Mouse (Mus musculus): ENCODE results near the gene Cdk8. TPM values are rescaled to one million over a fixed set of nuclear protein-coding genes. Genes with fewer than 3 reads are reported as not detected.
A peak's percentile ranks its signal among the peaks of the same experiment; 100 is the strongest.
"Not testable (repeated sequence)": the region's sequence is repeated elsewhere in the genome, so short reads cannot be mapped to it uniquely, and the experiment has no call there.

Cdk8 gene
- polyA plus RNA-seq (2015; fragmentation: Nextera tagmentation; extraction: Ambion mirVana) = 11.5 and 13.0 TPM in 2 replicates

DNA sequence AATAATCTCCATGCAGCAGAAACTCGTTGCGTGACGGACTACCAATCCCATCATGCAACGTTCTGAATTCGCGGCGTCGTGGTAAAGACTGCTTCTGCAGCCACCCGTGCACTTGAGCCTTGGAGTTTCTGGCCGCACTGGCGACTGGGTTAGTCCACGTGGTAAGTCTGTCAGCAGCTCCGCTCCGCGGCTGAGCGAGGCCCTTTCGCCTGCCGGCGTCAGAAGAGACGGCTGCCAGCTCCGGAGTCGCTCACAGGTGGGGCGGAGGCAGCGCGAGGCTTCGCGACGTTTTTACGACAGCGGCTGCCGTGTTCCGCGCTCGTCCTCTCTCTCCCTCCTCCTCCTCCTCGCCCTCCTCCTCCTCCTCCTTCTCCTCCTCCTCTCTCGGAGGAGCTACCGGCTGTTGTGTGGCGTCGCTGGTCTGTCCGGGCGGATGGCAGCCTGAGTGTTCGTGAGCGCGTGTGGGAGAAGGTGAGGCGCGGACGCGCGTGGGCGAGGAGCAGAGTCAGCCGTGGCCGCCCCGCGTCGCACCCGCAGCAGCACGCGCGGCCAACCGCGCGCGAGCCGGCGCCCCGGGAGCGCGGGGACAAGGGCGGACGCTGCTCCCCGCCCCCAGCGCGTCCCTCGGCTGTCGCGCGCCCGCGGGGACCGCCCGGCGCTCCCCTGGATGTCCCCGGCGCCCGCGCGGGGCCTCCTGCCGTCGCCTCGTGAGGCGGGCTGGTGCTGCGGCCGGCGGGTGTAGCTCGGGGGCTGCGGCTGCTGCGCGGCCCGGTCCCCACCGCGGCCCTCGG lies at the start of gene Cdk8:
Cdk8 (plus strand) TSS at position 367 of the 791 bp plus-strand sequence.
- H3K4me1 ChIP-seq (ENCODE audit: control insufficient read depth, insufficient read depth, low read length) = peaks cover 8% of the 10 kb centered on the region
- H3K4me3 ChIP-seq (replicated peaks; ENCODE audit: low read length) = peak within 1 kb of the TSS; percentile 83
- under 1% methylated on average over 67 of the region's 102 CpGs for WGBS
- H3K4me2 ChIP-seq (ENCODE audit: low read depth, low read length) = peak within 1 kb of the TSS; percentile 65
- ATAC-seq (ENCODE audit: insufficient read depth, low FRiP score) = peak; percentile 89
- H3K36me3 ChIP-seq (ENCODE audit: control insufficient read depth, insufficient read depth, low read length) = no peaks in the 10 kb centered on the region
- peak within 1 kb of the TSS; percentile 92 for H3K9ac ChIP-seq (ENCODE audit: low read length)
- no peaks in the 10 kb centered on the region for H3K27me3 ChIP-seq (ENCODE audit: control insufficient read depth, insufficient read depth, low read length)
- no peaks in the 10 kb centered on the region for H3K9me3 ChIP-seq (replicated peaks; ENCODE audit: control insufficient read depth, low read length)
- H3K27ac ChIP-seq (ENCODE audit: low read length) = peak within 1 kb of the TSS; percentile 100

DNA sequence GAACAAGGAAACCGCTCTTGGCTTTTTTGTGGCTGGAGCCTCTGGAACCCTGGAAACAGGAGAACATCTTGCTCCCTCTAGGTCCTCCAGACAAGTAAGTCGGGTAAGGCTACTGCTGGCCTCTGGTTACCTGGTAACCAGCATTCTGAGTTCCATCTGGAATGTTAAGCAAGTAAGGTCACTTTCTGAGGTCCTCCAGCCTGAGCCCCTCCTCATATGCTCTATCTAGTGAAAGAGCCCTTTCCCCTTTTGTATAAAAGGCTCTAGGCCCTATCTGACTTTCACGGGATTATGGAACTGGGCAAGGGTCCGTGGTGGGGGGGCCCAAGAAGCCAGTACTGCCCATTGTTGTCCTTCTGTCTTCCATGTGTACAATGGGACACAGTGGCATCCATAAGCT lies 45.8 kb upstream of the Cdk8 start, which contains the start of gene 1700001J03Rik:
1700001J03Rik (minus strand) TSS at position 101 of the 400 bp plus-strand sequence.
- H3K4me1 ChIP-seq (ENCODE audit: control insufficient read depth, insufficient read depth, low read length); H3K27ac ChIP-seq (ENCODE audit: low read length); H3K4me3 ChIP-seq (replicated peaks; ENCODE audit: low read length); ATAC-seq (ENCODE audit: insufficient read depth, low FRiP score); H3K9me3 ChIP-seq (replicated peaks; ENCODE audit: control insufficient read depth, low read length); H3K9ac ChIP-seq (ENCODE audit: low read length); H3K4me2 ChIP-seq (ENCODE audit: low read depth, low read length); H3K27me3 ChIP-seq (ENCODE audit: control insufficient read depth, insufficient read depth, low read length); H3K36me3 ChIP-seq (ENCODE audit: control insufficient read depth, insufficient read depth, low read length): not testable (repeated sequence)
- WGBS = 74% methylated on average over 4 of the region's 4 CpGs

DNA sequence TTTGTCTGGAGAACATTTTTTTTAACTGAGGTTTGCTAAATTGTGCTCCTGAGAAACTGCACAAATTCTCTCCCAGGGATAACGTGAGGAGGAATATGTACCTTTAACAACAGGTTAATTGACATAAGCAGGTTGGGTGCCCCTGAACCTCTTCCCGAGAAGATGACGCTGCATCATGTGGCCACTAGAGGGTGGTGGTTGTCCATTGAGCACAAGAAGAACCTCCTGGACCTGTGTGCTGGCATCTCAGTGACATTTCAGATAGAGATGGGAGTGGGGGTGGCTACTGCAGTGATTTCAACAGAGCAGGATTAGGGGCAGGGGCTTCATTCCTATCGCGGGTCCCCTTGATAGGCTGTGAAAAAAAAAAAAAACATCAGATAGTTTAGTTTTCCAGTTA lies 43.6 kb upstream of the Cdk8 start:
- H3K27ac ChIP-seq (ENCODE audit: low read length); H3K4me2 ChIP-seq (ENCODE audit: low read depth, low read length); H3K9me3 ChIP-seq (replicated peaks; ENCODE audit: control insufficient read depth, low read length); H3K4me1 ChIP-seq (ENCODE audit: control insufficient read depth, insufficient read depth, low read length); H3K27me3 ChIP-seq (ENCODE audit: control insufficient read depth, insufficient read depth, low read length); H3K4me3 ChIP-seq (replicated peaks; ENCODE audit: low read length); H3K36me3 ChIP-seq (ENCODE audit: control insufficient read depth, insufficient read depth, low read length); H3K9ac ChIP-seq (ENCODE audit: low read length); ATAC-seq (ENCODE audit: insufficient read depth, low FRiP score): not testable (repeated sequence)
- WGBS = 22% methylated on average over 5 of the region's 5 CpGs

DNA sequence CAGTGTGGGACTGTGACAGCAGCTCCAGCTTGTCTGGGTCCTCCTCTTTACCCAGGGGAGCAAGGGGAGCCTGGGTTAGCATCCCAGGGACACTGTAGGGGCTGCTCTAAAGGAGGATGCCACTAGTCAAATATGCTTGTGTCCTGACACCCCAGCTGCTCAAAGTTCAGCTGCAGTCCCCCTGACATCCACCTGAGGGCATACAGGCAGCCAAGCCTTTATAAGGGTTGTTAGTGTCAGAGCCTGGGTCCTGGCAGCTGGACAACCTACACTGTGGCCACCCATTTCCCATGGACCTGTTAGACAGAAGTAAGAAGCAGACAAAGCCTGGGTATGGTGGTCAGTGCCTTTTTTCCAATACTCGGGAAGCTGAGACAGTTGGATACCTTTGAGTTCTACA lies 42.9 kb upstream of the Cdk8 start:
- Histone ChIP-seq H3K4me3 (replicated peaks; ENCODE audit: low read length) (no peak overlapping the region), H3K4me2 (ENCODE audit: low read depth, low read length) (no peak overlapping the region), H3K9ac (ENCODE audit: low read length) (no peak overlapping the region), H3K27me3 (ENCODE audit: control insufficient read depth, insufficient read depth, low read length) (no peaks in the 10 kb centered on the region), H3K9me3 (replicated peaks; ENCODE audit: control insufficient read depth, low read length) (no peaks in the 10 kb centered on the region), H3K36me3 (ENCODE audit: control insufficient read depth, insufficient read depth, low read length) (no peaks in the 10 kb centered on the region), H3K4me1 (ENCODE audit: control insufficient read depth, insufficient read depth, low read length) (no peaks in the 10 kb centered on the region), H3K27ac (ENCODE audit: low read length) (no peak overlapping the region)
- 84% methylated on average over 1 of the region's 1 CpGs for WGBS
- ATAC-seq (ENCODE audit: insufficient read depth, low FRiP score) = no peak

DNA sequence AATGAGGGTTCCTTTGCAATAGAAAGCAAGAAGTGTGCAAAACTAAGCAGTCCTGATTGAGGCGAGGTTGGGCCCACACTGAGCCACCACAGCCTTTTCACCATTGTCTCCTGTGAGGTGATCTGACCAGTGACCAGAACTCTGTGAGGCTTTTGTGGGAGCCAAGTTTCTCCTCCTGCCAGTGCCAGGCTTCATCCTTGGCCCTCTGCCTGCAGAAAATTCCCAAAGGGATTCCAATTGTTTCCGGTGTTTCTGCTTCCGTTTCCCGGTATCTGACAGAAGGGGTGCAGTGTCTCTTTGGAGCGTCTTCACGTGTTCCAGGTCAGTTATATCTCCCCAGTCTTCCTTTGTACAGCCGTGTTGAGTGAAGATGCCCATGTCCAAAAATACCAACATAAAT lies 42.3 kb upstream of the Cdk8 start:
- Histone ChIP-seq H3K4me2 (ENCODE audit: low read depth, low read length) (no peak overlapping the region), H3K9me3 (replicated peaks; ENCODE audit: control insufficient read depth, low read length) (no peaks in the 10 kb centered on the region), H3K4me1 (ENCODE audit: control insufficient read depth, insufficient read depth, low read length) (no peaks in the 10 kb centered on the region), H3K27ac (ENCODE audit: low read length) (no peak overlapping the region), H3K27me3 (ENCODE audit: control insufficient read depth, insufficient read depth, low read length) (no peaks in the 10 kb centered on the region), H3K9ac (ENCODE audit: low read length) (no peak overlapping the region), H3K4me3 (replicated peaks; ENCODE audit: low read length) (no peak overlapping the region), H3K36me3 (ENCODE audit: control insufficient read depth, insufficient read depth, low read length) (no peaks in the 10 kb centered on the region)
- 87% methylated on average over 7 of the region's 7 CpGs for WGBS
- ATAC-seq (ENCODE audit: insufficient read depth, low FRiP score) = no peak

DNA sequence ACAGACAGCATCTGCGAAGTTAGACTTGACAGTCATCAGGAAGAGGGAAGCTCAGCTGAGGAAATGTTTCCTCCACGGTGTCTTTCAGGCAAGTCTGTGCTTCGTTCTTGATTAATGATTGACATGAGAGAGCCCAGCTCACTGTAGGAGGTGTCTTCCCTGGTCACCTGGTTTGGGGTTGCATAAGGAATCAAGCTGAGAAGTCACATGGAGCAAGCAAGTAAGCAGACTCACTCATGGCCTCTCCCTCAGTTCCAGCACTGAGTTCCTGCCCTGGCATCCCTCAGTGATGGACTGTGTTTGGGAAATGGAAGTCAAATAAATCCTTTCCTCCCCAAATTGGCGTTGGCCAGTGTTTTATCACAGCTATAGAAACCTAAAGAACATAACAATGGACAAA lies 40.9 kb upstream of the Cdk8 start:
- no peak for ATAC-seq (ENCODE audit: insufficient read depth, low FRiP score)
- H3K36me3 ChIP-seq (ENCODE audit: control insufficient read depth, insufficient read depth, low read length) = no peaks in the 10 kb centered on the region
- no peak overlapping the region for H3K4me3 ChIP-seq (replicated peaks; ENCODE audit: low read length)
- no peak overlapping the region for H3K9ac ChIP-seq (ENCODE audit: low read length)
- no peak overlapping the region for H3K4me2 ChIP-seq (ENCODE audit: low read depth, low read length)
- no peaks in the 10 kb centered on the region for H3K4me1 ChIP-seq (ENCODE audit: control insufficient read depth, insufficient read depth, low read length)
- 51% methylated on average over 4 of the region's 4 CpGs for WGBS
- no peak overlapping the region for H3K27ac ChIP-seq (ENCODE audit: low read length)
- H3K9me3 ChIP-seq (replicated peaks; ENCODE audit: control insufficient read depth, low read length) = no peaks in the 10 kb centered on the region
- H3K27me3 ChIP-seq (ENCODE audit: control insufficient read depth, insufficient read depth, low read length) = no peaks in the 10 kb centered on the region

DNA sequence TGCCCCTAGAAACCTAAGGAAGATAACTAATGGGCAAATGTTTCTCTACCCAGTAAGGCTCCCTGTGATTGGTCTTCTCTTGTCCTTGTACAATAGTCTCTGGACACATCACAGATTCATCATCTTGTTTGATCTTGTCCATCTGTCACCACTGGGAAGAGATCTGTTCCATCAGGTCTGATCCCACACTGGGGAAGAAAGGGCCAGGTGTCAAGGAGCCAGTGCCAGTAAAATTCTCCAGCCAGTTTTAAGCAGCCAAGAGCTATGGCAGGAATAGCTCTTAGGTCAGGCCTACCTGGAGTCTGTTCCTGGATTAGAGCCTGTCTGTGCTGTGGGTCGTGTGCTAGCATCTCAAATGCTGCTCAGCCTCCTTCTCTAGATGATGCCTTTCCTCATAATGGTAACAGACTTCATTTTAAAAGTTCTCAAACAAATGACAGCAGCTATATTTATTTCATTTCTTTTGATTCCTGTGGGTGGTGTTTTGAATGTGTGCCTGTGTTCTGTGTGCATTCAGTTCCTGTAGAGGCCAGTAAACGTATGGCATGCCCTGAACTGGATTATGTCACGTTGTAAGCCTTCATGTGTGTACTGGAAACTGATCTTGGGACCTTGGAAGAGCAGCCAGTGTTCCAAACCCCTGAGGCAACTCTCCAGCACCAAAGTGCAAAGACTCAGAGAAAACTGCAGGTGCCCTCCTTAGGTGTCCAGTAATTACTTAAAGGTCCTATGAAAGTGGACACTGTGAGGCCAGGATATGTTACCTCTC lies 40.3 kb upstream of the Cdk8 start:
- Histone ChIP-seq H3K27me3 (ENCODE audit: control insufficient read depth, insufficient read depth, low read length) (no peaks in the 10 kb centered on the region), H3K9me3 (replicated peaks; ENCODE audit: control insufficient read depth, low read length) (no peaks in the 10 kb centered on the region), H3K4me3 (replicated peaks; ENCODE audit: low read length) (no peak overlapping the region), H3K4me1 (ENCODE audit: control insufficient read depth, insufficient read depth, low read length) (no peaks in the 10 kb centered on the region), H3K27ac (ENCODE audit: low read length) (no peak overlapping the region), H3K4me2 (ENCODE audit: low read depth, low read length) (no peak overlapping the region), H3K36me3 (ENCODE audit: control insufficient read depth, insufficient read depth, low read length) (no peaks in the 10 kb centered on the region), H3K9ac (ENCODE audit: low read length) (no peak overlapping the region)
- ATAC-seq (ENCODE audit: insufficient read depth, low FRiP score) = no peak
- 56% methylated on average over 3 of the region's 3 CpGs for WGBS

DNA sequence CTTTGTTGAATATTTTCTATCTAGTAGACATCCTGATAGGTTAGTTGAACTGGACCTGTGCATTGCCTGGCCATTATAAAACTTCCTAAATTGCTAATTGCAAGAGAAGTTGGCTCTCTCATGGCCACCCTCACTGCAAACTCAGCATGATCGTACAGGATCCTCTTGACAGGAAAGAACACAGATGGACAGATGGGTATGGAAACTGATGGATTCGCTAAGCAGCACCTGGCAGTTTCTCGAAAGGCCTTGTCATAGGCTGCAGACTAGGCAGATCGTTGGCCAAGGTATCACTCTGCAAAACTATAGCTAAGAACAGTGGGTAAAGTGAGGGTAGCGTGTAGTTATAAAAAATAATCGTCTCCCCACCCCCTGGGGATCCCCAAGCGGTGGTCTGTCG lies 37.7 kb upstream of the Cdk8 start:
- Histone ChIP-seq H3K4me3 (replicated peaks; ENCODE audit: low read length) (no peak overlapping the region), H3K4me2 (ENCODE audit: low read depth, low read length) (no peak overlapping the region), H3K27ac (ENCODE audit: low read length) (no peak overlapping the region), H3K9me3 (replicated peaks; ENCODE audit: control insufficient read depth, low read length) (no peaks in the 10 kb centered on the region), H3K9ac (ENCODE audit: low read length) (no peak overlapping the region), H3K36me3 (ENCODE audit: control insufficient read depth, insufficient read depth, low read length) (no peaks in the 10 kb centered on the region), H3K4me1 (ENCODE audit: control insufficient read depth, insufficient read depth, low read length) (no peaks in the 10 kb centered on the region), H3K27me3 (ENCODE audit: control insufficient read depth, insufficient read depth, low read length) (no peaks in the 10 kb centered on the region)
- WGBS = 78% methylated on average over 8 of the region's 8 CpGs
- no peak for ATAC-seq (ENCODE audit: insufficient read depth, low FRiP score)

DNA sequence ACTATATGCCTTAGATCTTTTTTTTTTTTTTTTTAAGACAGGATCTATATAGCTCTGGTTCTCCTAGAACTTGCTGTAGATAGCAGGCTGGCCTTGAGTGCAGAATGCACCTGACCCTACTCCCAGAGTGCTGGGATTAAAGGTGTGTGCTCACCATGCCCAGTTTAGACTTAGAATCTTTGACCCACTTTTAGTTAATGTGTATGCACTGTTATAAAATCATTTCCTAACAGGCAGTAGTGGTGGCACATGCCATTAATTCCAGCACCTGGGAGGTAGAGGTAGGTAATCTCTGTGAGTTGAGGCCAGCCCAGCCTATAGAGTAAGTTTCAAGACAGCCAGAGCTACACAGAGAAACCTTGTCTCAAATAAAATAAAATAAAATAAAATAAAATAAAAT lies 32.0 kb upstream of the Cdk8 start:
- Histone ChIP-seq H3K4me1 (ENCODE audit: control insufficient read depth, insufficient read depth, low read length) (no peaks in the 10 kb centered on the region), H3K36me3 (ENCODE audit: control insufficient read depth, insufficient read depth, low read length) (peaks cover 10% of the 10 kb centered on the region), H3K27me3 (ENCODE audit: control insufficient read depth, insufficient read depth, low read length) (no peaks in the 10 kb centered on the region), H3K27ac (ENCODE audit: low read length) (no peak overlapping the region), H3K4me2 (ENCODE audit: low read depth, low read length) (no peak overlapping the region), H3K9ac (ENCODE audit: low read length) (no peak overlapping the region), H3K4me3 (replicated peaks; ENCODE audit: low read length) (no peak overlapping the region), H3K9me3 (replicated peaks; ENCODE audit: control insufficient read depth, low read length) (no peaks in the 10 kb centered on the region)
- no peak for ATAC-seq (ENCODE audit: insufficient read depth, low FRiP score)

Data from stomach, embryonic 16.5 days (tissue).